Mouse (Mus musculus) urinary bladder, postnatal 25 days (tissue): ENCODE results near the gene Mei1.
A peak's percentile ranks its signal among the peaks of the same experiment; 100 is the strongest.

Experiments
- DNase-seq: peaks from one replicate; pipeline ENCODE4 v3.0.0; 2022; ENCODE audit warnings: low spot score

Gene Mei1

GRCm38 (mm10) chr15:82069898-82070297 is at the start of gene Mei1:
Gene Mei1, plus strand, starts transcription at chr15:82069996.
- no peak for DNase-seq

- no peak for DNase-seq
Measured at GRCm38 (mm10) chr15:82022535-82023088, 47.2 kb upstream of the Mei1 start.

GRCm38 (mm10) chr15:82023965-82024635 is 45.7 kb upstream of the Mei1 start:
- DNase-seq = no peak

- DNase-seq = no peak
Measured at GRCm38 (mm10) chr15:82027276-82027675, 42.5 kb upstream of the Mei1 start.

- DNase-seq = no peak
Measured at GRCm38 (mm10) chr15:82027726-82028125, 42.1 kb upstream of the Mei1 start.

GRCm38 (mm10) chr15:82032386-82032785 is 37.4 kb upstream of the Mei1 start:
- no peak for DNase-seq

- no peak for DNase-seq
Measured at GRCm38 (mm10) chr15:82033762-82034161, 36.0 kb upstream of the Mei1 start, which contains the start of gene Desi1. Gene Desi1, minus strand, starts transcription at chr15:82033862.

GRCm38 (mm10) chr15:82035904-82036689 is 33.7 kb upstream of the Mei1 start:
- no peak for DNase-seq

GRCm38 (mm10) chr15:82040650-82041049 is 29.1 kb upstream of the Mei1 start:
- DNase-seq = no peak

- no peak for DNase-seq
Measured at GRCm38 (mm10) chr15:82044166-82044784, 25.5 kb upstream of the Mei1 start.

- peak; percentile 22 for DNase-seq
Measured at GRCm38 (mm10) chr15:82046246-82046891, 23.4 kb upstream of the Mei1 start.

GRCm38 (mm10) chr15:82047080-82047883 is 22.5 kb upstream of the Mei1 start, which contains the start of gene Snu13:
Gene Snu13, minus strand, starts transcription at chr15:82047598.
- DNase-seq = peak; percentile 90

- no peak for DNase-seq
Measured at GRCm38 (mm10) chr15:82052544-82052943, 17.3 kb upstream of the Mei1 start.

GRCm38 (mm10) chr15:82058719-82059201 is 11.0 kb upstream of the Mei1 start, which contains the start of gene 4930407I10Rik:
Gene 4930407I10Rik, plus strand, starts transcription at chr15:82059151.
- DNase-seq = no peak

- no peak for DNase-seq
Measured at GRCm38 (mm10) chr15:82063909-82064308, 5.9 kb upstream of the Mei1 start.

- DNase-seq = peak; percentile 67
Measured at GRCm38 (mm10) chr15:82065511-82065910, 4.3 kb upstream of the Mei1 start.

- no peak for DNase-seq
Measured at GRCm38 (mm10) chr15:82071816-82072469, 2.1 kb downstream of the Mei1 start.

GRCm38 (mm10) chr15:82073490-82073889 is 3.7 kb downstream of the Mei1 start:
- no peak for DNase-seq

- DNase-seq = no peak
Measured at GRCm38 (mm10) chr15:82079883-82080282, 10.1 kb downstream of the Mei1 start.

- no peak for DNase-seq
Measured at GRCm38 (mm10) chr15:82081161-82081560, 11.4 kb downstream of the Mei1 start.
